Mouse (Mus musculus) c-Kit-positive CD71-negative TER-119-negative erythroid progenitor cells, embryonic 14.5 days (primary cell): ENCODE results near the gene Fam102b.

Experiments
- DNase-seq: peaks from one replicate; pipeline ENCODE4 v3.0.0-alpha.2; 2013; ENCODE audit warnings: low read depth

The Fam102b gene

GRCm38 (mm10) chr3:109010489-109011260, 16.7 kb downstream of the Fam102b start:
- DNase-seq: no peak

GRCm38 (mm10) chr3:109008180-109008579, 19.2 kb downstream of the Fam102b start:
- no peak for DNase-seq

- no peak for DNase-seq
Measured at GRCm38 (mm10) chr3:109005777-109006176, 21.6 kb downstream of the Fam102b start.

- no peak for DNase-seq
Measured at GRCm38 (mm10) chr3:108999173-108999572, 28.2 kb downstream of the Fam102b start.

GRCm38 (mm10) chr3:108997762-108998161, 29.6 kb downstream of the Fam102b start:
- no peak for DNase-seq

GRCm38 (mm10) chr3:108997284-108997683, 30.1 kb downstream of the Fam102b start:
- no peak for DNase-seq

GRCm38 (mm10) chr3:108995379-108995778, 32.0 kb downstream of the Fam102b start:
- no peak for DNase-seq

- DNase-seq: no peak
Measured at GRCm38 (mm10) chr3:108994477-108994876, 32.9 kb downstream of the Fam102b start.

GRCm38 (mm10) chr3:108989971-108990548, 37.3 kb downstream of the Fam102b start:
- no peak for DNase-seq

GRCm38 (mm10) chr3:108987009-108987659, 40.3 kb downstream of the Fam102b start:
- DNase-seq: no peak

GRCm38 (mm10) chr3:108986534-108986933, 40.9 kb downstream of the Fam102b start:
- no peak for DNase-seq

GRCm38 (mm10) chr3:108983989-108984388, 43.4 kb downstream of the Fam102b start:
- no peak for DNase-seq

- no peak for DNase-seq
Measured at GRCm38 (mm10) chr3:108981946-108982345, 45.5 kb downstream of the Fam102b start.

- DNase-seq: no peak
Measured at GRCm38 (mm10) chr3:108977340-108978030, 49.9 kb downstream of the Fam102b start.

GRCm38 (mm10) chr3:108974920-108975485, 52.4 kb downstream of the Fam102b start:
- DNase-seq: no peak

GRCm38 (mm10) chr3:108973980-108974660, 53.3 kb downstream of the Fam102b start:
- no peak for DNase-seq

- no peak for DNase-seq
Measured at GRCm38 (mm10) chr3:108966051-108966450, 61.4 kb downstream of the Fam102b start.

- DNase-seq: no peak
Measured at GRCm38 (mm10) chr3:108964361-108965044, 62.9 kb downstream of the Fam102b start.

GRCm38 (mm10) chr3:108963776-108964175, 63.6 kb downstream of the Fam102b start:
- no peak for DNase-seq

- no peak for DNase-seq
Measured at GRCm38 (mm10) chr3:108963278-108963677, 64.1 kb downstream of the Fam102b start.

- DNase-seq: no peak
Measured at GRCm38 (mm10) chr3:108961655-108962054, 65.8 kb downstream of the Fam102b start.
